Mouse (Mus musculus) kidney, postnatal 0 days (tissue): ENCODE results near the gene 4932429P05Rik. TPM values are rescaled to one million over a fixed set of nuclear protein-coding genes. Genes with fewer than 3 reads are reported as not detected.

Experiments used
- ATAC-seq: fragments of 200-750 bp; cut with Nextera tagmentation; replicated peaks from 2 replicates; pipeline ENCODE4 v1.8.0; 2017; ENCODE audit warnings: low read depth, moderate number of reproducible peaks, moderate TSS enrichment, moderate library complexity; ENCODE audit not compliant: low FRiP score
- DNase-seq: peaks from one replicate; pipeline ENCODE4 v3.0.0-alpha.2; 2016; ENCODE audit warnings: low spot score
- H3K27ac ChIP-seq: fragments of 300-500 bp; sonication (generic); 2 replicates; pipeline ENCODE4 v1.5.1; 2014; ENCODE audit warnings: mild to moderate bottlenecking
- H3K27me3 ChIP-seq: fragments of 300-500 bp; sonication (generic); 2 replicates; pipeline ENCODE4 v1.6.1; 2014; ENCODE audit warnings: low read length, mixed read lengths; ENCODE audit not compliant: insufficient read depth
- H3K36me3 ChIP-seq: fragments of 300-500 bp; sonication (generic); 2 replicates; pipeline ENCODE4 v1.6.1; 2014; ENCODE audit warnings: low read length, mixed read lengths; ENCODE audit not compliant: insufficient read depth
- H3K4me1 ChIP-seq: fragments of 300-500 bp; sonication (generic); replicated peaks from 2 replicates; pipeline ENCODE4 v1.6.1; 2014; ENCODE audit warnings: antibody characterized with exemption, low read length, mixed read lengths; ENCODE audit not compliant: insufficient read depth
- H3K4me2 ChIP-seq: fragments of 300-500 bp; sonication (generic); 2 replicates; pipeline ENCODE4 v1.6.1; 2014; ENCODE audit warnings: mild to moderate bottlenecking, low read length, moderate library complexity, mixed read lengths
- H3K4me3 ChIP-seq: fragments of 300-500 bp; sonication (generic); replicated peaks from 2 replicates; pipeline ENCODE4 v1.5.1; 2014; ENCODE audit warnings: low read depth, low read length
- H3K9ac ChIP-seq: fragments of 300-500 bp; sonication (generic); 2 replicates; pipeline ENCODE4 v1.6.1; 2014; ENCODE audit warnings: low read depth, low read length
- H3K9me3 ChIP-seq: fragments of 300-500 bp; sonication (generic); replicated peaks from 2 replicates; pipeline ENCODE4 v1.6.1; 2016; ENCODE audit warnings: low read length, inconsistent platforms, mixed read lengths
- CTCF ChIP-seq: IDR thresholded peaks from 2 replicates; pipeline ENCODE4 v1.5.1; 2016; ENCODE audit warnings: antibody characterized with exemption, low read depth, mild to moderate bottlenecking, moderate library complexity
- polyA plus RNA-seq: library from polyadenylated mRNA; unstranded; fragments of >200 nt; fragmentation: Nextera tagmentation; extraction: Ambion mirVana; gene quantifications from 2 replicates; pipeline ENCODE4 v1.2.1, GENCODE M21; 2015

4932429P05Rik gene
- not detected in 2 replicates for polyA plus RNA-seq

DNA sequence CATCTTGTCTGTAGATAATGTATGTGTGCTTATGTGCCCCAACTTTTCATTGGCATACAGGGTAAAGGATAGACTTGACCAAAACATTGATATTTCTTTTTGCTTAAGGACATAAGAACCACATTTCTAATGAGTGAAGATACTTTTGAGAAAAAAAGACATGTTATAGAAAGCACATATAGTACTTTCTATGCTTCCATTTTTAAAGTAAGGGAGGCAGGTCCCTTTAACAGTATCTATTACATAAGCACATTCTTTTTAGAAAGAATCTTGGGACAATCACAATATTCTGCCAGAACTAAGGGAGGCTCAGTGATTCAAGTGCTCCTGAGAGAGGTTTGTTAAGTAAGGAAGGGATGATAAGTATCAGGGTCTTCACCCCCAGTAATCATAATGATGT lies at the start of gene 4932429P05Rik:
TSS of gene 4932429P05Rik (plus strand) at position 301 of the 400 bp plus-strand sequence.
- TF ChIP-seq CTCF = no peak
- Histone ChIP-seq H3K4me3 (no peak within 1 kb of the TSS), H3K4me2 (no peak within 1 kb of the TSS), H3K9me3 (no peaks in the 10 kb centered on the region), H3K9ac (no peak within 1 kb of the TSS), H3K27ac (no peak within 1 kb of the TSS), H3K4me1 (no peaks in the 10 kb centered on the region), H3K27me3 (no peaks in the 10 kb centered on the region), H3K36me3 (no peaks in the 10 kb centered on the region)
- no peak for ATAC-seq
- no peak for DNase-seq

Other genes starting within 250 kb of the 4932429P05Rik start
- gene 4930415L06Rik, start 180.6 kb downstream of the 4932429P05Rik start, polyA plus RNA-seq = not detected in 2 replicates